Mouse (Mus musculus): ENCODE measurements around the gene Rtn4rl2. TPM values are rescaled to one million over a fixed set of nuclear protein-coding genes. Genes with fewer than 3 reads are reported as not detected.

The Rtn4rl2 gene
- polyA plus RNA-seq, 1 experiment from 2014 or later = 2.6 TPM

DNA sequence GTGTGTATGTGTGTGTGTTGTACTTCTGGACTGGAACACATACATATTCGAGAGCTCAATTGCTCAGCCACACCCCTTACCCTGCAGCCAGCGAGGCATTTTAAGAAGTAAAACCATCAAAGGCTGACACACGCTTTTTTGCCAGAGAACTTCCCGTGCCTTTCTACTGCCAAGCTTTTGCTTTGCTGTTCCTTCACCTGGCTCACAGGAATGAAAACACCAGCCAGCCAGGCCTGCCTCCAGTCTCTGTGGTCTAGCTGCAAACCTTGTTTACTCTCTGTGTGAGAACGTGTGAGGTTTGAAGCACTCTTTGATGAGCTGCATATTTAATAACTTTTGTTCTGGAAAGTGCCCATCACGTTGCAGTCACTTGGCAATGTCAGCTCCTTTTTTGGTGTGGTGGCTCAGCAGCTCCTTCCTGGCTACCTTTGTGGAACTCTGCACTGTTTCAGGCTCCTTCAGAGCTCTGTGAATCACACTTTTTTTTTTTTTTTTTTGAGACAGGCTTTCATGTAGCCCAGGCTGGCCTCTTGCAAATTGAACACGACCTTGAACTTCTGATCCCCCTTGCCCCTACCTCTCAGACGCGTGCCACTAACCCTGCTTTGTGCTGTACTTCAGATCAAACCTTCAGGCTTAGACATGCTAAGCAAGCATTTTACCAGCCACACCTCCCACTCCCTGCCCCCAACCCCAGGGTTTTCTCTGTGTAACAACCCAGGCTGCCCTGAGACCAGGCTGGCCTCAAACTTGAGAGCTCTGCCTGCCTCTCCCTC is 48.5 kb downstream of the Rtn4rl2 start:
- Histone ChIP-seq H3K9me3 (no peaks in the 10 kb centered on the region), H3K27ac (replicated peaks) (no peak overlapping the region), H3K4me3 (peak overlapping the region; percentile 85), H3K4me1 (peaks cover 50% of the 10 kb centered on the region), H3K27me3 (replicated peaks; ENCODE audit: low read depth, poor library complexity, severe bottlenecking) (peaks cover 23% of the 10 kb centered on the region), H3K36me3 (replicated peaks) (no peaks in the 10 kb centered on the region)
- DNase-seq (ENCODE audit: low spot score) = no peak
- WGBS = 32% methylated on average over 9 of the region's 9 CpGs

DNA sequence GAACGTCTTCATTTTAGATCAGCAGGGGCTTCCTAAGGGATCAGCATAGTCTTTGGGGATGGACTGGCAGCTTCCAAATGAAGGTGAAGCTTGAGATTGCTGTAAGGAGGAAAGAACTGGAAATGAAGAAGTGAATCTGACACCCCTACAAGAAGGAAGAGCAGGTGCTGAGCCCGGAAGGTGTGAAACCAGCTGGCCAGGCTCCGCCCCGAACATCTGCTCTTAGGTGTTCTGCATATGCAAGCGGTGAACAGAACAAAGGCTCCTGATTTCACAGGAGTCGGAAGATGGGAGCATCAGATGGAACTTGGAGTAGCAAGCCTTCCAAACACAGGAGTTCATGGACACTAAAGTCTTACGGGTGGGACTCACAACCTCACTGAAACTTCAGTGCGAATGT is 49.4 kb downstream of the Rtn4rl2 start:
- WGBS = 69% methylated on average over 8 of the region's 8 CpGs

DNA sequence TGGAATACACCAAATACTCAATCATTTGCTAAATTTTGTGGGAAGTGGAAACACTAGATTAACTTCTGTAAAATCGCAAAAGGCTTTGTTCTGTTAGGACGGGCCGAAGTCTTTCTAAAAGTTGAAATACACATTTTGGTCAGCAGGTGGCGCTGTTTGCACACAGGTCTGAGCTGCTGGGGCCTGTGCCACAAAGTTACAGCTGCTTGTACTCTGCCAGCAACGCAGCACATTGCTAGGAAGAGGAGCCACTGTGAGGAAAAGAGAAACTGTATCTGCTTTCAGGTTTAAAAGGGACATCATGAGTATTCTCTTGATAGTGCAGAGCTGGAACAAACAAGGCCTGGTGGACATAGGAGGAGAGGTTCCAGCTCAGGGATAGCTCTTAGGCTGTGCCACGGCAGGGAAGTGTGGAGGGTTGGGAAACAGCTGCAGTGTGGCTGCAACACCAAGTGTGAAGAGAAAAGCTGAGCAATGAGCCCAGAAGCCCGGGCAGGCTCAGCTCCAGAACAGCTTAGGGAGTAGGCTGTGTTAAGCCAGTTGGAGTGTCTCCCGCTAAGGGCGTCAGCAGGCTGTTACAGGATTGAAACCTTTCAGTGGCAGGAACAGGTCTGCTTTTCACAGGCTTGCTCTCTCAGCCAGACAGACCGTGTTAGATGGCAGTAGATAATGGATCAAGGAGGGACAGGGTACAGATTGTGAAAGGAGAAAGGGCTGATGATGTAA is 54.7 kb downstream of the Rtn4rl2 start:
- WGBS = 39% methylated on average over 10 of the region's 10 CpGs
- peaks cover 14% of the 10 kb centered on the region for H3K4me1 ChIP-seq
- H3K27me3 ChIP-seq (replicated peaks; ENCODE audit: low read depth, poor library complexity, severe bottlenecking) = peaks cover 5% of the 10 kb centered on the region; the same call in 1 of the 2 replicates
- H3K9me3 ChIP-seq = no peaks in the 10 kb centered on the region
- H3K4me3 ChIP-seq = no peak overlapping the region
- peak; percentile 85 for DNase-seq (ENCODE audit: low spot score)
- no peak overlapping the region for H3K27ac ChIP-seq (replicated peaks)
- peaks cover 29% of the 10 kb centered on the region for H3K36me3 ChIP-seq (replicated peaks)

More for the DNA sequence above, 49.4 kb downstream of the Rtn4rl2 start:
- Histone ChIP-seq H3K9me3 (no peaks in the 10 kb centered on the region), H3K27ac (replicated peaks) (no peak overlapping the region), H3K27me3 (replicated peaks; ENCODE audit: low read depth, poor library complexity, severe bottlenecking) (peaks cover 23% of the 10 kb centered on the region), H3K4me1 (peaks cover 47% of the 10 kb centered on the region), H3K4me3 (no peak overlapping the region), H3K36me3 (replicated peaks) (no peaks in the 10 kb centered on the region)
- DNase-seq (ENCODE audit: low spot score) = no peak

DNA sequence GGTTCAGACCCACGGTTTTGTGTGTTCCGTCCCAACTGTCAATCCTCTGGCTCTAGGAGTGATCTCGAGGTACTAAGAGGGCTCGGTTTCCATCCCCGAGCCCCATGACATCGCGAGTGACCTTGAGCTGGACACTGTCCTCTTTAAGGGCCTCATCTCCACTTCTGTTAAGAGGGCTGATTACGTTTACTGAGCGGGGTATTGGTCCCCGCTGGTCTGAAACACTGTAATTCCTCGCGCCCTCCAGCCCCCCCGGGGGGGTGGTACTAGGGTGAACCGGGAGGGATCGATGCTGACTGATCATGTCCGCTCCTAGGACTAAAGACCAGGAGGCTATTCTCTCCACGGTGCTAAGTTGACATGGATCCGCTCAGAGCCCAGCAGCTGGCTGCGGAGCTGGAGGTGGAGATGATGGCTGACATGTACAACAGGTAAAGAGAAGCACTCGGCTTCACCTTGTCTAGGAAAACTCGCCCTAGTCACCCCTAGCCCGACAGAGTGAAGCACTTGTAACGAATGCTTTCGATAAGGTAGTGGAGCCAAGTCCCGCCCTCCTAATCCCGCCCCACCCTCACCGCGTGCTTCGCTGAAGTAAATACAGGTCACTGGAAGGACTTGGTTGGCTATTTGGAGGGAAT is 59.1 kb downstream of the Rtn4rl2 start:
- peaks cover 31% of the 10 kb centered on the region for H3K4me1 ChIP-seq
- peak overlapping the region; percentile 80 for H3K27ac ChIP-seq (replicated peaks)
- H3K27me3 ChIP-seq (replicated peaks; ENCODE audit: low read depth, poor library complexity, severe bottlenecking) = no peaks in the 10 kb centered on the region
- peak overlapping the region; percentile 93 for H3K4me3 ChIP-seq
- no peaks in the 10 kb centered on the region for H3K9me3 ChIP-seq
- peak; percentile 37 for DNase-seq (ENCODE audit: low spot score)
- peaks cover 29% of the 10 kb centered on the region for H3K36me3 ChIP-seq (replicated peaks)
- WGBS = under 1% methylated on average over 29 of the region's 29 CpGs

DNA sequence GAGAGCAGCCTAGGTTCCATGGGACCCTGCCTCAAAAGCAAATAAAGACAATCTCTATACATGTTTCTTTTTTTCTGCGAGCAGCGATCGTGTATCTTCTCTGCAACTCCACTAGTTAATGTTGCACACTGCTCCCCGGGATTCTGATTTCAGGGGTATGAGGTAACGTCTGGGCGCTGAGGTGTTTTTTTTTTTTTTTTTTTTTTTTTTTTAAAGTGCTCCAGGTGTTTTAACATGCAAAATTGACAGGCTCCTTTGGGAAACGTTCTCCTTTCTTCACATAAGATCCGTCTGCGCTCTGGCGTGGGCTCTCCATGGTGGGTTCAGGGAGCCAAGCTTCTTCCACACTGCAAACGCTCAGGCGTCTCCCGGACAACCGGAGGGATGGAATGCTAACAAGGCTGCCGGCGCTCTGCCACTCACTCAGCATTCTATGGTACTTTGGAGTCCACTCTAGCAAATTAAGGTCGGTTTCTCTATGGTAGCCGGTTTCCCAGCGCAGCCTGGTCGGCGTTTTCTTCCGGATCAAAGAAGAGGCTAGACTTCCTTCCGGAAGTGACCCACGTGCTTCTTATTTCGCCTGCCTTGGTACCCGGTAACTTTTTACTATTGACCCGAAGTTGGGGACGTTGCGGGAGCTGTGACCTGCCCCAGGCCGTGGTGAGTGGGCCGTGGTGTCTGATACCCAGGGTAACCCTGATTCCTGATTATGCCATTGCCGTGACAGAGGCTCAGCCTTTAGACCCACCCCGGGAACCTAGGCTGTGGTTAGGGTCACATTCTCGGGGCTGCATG is 59.8 kb downstream of the Rtn4rl2 start, which contains the start of gene Timm10:
Gene Timm10 (plus strand): TSS at position 510 of the 795 bp plus-strand sequence.
- peak within 1 kb of the TSS; percentile 80 for H3K27ac ChIP-seq (replicated peaks)
- no peaks in the 10 kb centered on the region for H3K27me3 ChIP-seq (replicated peaks; ENCODE audit: low read depth, poor library complexity, severe bottlenecking)
- WGBS = under 1% methylated on average over 34 of the region's 34 CpGs
- H3K36me3 ChIP-seq (replicated peaks) = peaks cover 29% of the 10 kb centered on the region
- peak within 1 kb of the TSS; percentile 93 for H3K4me3 ChIP-seq
- DNase-seq (ENCODE audit: low spot score) = peak; percentile 92
- H3K9me3 ChIP-seq = no peaks in the 10 kb centered on the region
- H3K4me1 ChIP-seq = peaks cover 32% of the 10 kb centered on the region

DNA sequence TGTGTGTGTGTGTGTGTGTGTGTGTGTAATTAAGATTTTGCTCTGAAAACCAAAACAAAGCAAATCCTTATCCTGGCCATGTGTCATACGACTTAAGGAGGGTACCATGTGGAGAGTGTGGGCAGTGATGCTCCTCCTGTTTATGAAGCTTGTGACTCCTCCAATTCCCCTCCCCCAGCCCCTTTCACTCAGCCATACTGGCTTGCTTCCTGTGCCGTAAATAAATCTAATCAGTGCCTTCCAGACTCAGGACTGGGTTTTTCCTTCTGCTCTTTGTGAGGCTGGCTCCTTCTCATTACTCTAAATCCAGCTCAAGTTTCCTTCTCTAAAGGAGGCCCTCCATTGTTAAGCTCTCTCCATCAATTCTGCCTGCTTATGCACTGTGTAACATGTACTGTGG is 63.3 kb downstream of the Rtn4rl2 start:
- peaks cover under 1% of the 10 kb centered on the region; the same call in 1 of the 2 replicates for H3K36me3 ChIP-seq (replicated peaks)
- H3K9me3 ChIP-seq = no peaks in the 10 kb centered on the region
- 42% methylated on average over 2 of the region's 2 CpGs for WGBS
- peaks cover 9% of the 10 kb centered on the region for H3K27me3 ChIP-seq (replicated peaks; ENCODE audit: low read depth, poor library complexity, severe bottlenecking)
- no peak overlapping the region for H3K4me3 ChIP-seq
- H3K27ac ChIP-seq (replicated peaks) = no peak overlapping the region
- peak; percentile 20 for DNase-seq (ENCODE audit: low spot score)
- peaks cover 31% of the 10 kb centered on the region for H3K4me1 ChIP-seq

DNA sequence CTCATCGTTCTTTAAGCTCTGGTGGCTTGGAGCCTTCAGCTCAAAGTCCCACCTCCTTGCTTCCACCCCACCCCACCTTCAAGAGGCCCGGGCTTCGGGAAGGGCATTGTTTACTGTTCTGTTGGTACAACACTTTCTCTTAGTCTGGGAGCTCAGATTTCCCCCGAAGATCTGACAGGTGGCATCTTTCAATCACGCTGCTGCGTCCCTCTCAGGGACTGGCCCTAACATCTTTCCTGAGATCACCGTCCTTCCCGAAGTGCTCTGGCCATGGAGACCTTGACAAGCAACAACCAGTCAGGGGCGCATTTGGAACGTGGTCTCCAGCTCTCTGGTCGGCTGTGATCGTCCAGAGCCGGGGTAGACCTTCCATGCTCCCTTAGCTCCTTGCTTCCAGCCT is 64.0 kb downstream of the Rtn4rl2 start, which contains the start of gene Smtnl1:
Gene Smtnl1 (minus strand): TSS at position 101 of the 400 bp plus-strand sequence.
- Histone ChIP-seq H3K9me3 (no peaks in the 10 kb centered on the region), H3K4me3 (no peak within 1 kb of the TSS), H3K4me1 (peaks cover 24% of the 10 kb centered on the region), H3K27ac (replicated peaks) (no peak within 1 kb of the TSS; the same call in 1 of the 2 replicates), H3K36me3 (replicated peaks) (no peaks in the 10 kb centered on the region), H3K27me3 (replicated peaks; ENCODE audit: low read depth, poor library complexity, severe bottlenecking) (peaks cover 9% of the 10 kb centered on the region)
- DNase-seq (ENCODE audit: low spot score) = no peak
- WGBS = 65% methylated on average over 13 of the region's 13 CpGs

Small RNA genes within 50 kb of the gene (microRNA-seq; reads per million reads assigned to microRNA genes)
- gene Gm24332 = not detected

Other genes with a start within 250 kb of the Rtn4rl2 start
- gene Ctnnd1, start 235.9 kb downstream of the Rtn4rl2 start, polyA plus RNA-seq (2016; fragmentation: Nextera tagmentation; extraction: Ambion mirVana) = 43.3 and 44.3 TPM in 2 replicates
- gene Btbd18, start 227.6 kb downstream of the Rtn4rl2 start, polyA plus RNA-seq (2016; fragmentation: Nextera tagmentation; extraction: Ambion mirVana) = 0.14 and 0.41 TPM in 2 replicates
- gene Selenoh, start 215.9 kb downstream of the Rtn4rl2 start, polyA plus RNA-seq (2016; fragmentation: Nextera tagmentation; extraction: Ambion mirVana) = 505 and 520 TPM in 2 replicates
- not detected in 2 replicates for gene Gm28635, start 208.7 kb downstream of the Rtn4rl2 start, polyA plus RNA-seq (2016; fragmentation: Nextera tagmentation; extraction: Ambion mirVana)
- 45.3 and 46.4 TPM in 2 replicates for gene Med19, start 208.3 kb downstream of the Rtn4rl2 start, polyA plus RNA-seq (2016; fragmentation: Nextera tagmentation; extraction: Ambion mirVana)
- 135 and 137 TPM in 2 replicates for gene Tmx2, start 207.6 kb downstream of the Rtn4rl2 start, polyA plus RNA-seq (2016; fragmentation: Nextera tagmentation; extraction: Ambion mirVana)
- gene Zdhhc5, start 171.5 kb downstream of the Rtn4rl2 start, polyA plus RNA-seq (2016; fragmentation: Nextera tagmentation; extraction: Ambion mirVana) = 30.2 and 31.9 TPM in 2 replicates
- gene Clp1, start 159.4 kb downstream of the Rtn4rl2 start, polyA plus RNA-seq (2016; fragmentation: Nextera tagmentation; extraction: Ambion mirVana) = 53.2 and 53.8 TPM in 2 replicates
- 8.1 and 8.9 TPM in 2 replicates for gene Ypel4, start 152.7 kb downstream of the Rtn4rl2 start, polyA plus RNA-seq (2016; fragmentation: Nextera tagmentation; extraction: Ambion mirVana)
- gene Gm19426, start 143.1 kb downstream of the Rtn4rl2 start, polyA plus RNA-seq (2016; fragmentation: Nextera tagmentation; extraction: Ambion mirVana) = 8.0 and 9.5 TPM in 2 replicates
- gene Serping1, start 111.3 kb downstream of the Rtn4rl2 start, polyA plus RNA-seq (2016; fragmentation: Nextera tagmentation; extraction: Ambion mirVana) = 16.6 and 18.7 TPM in 2 replicates
- gene Ube2l6, start 87.9 kb downstream of the Rtn4rl2 start, polyA plus RNA-seq (2016; fragmentation: Nextera tagmentation; extraction: Ambion mirVana) = 22.7 and 25.8 TPM in 2 replicates
- 0.21 and 0.27 TPM in 2 replicates for gene Smtnl1, start 64.1 kb downstream of the Rtn4rl2 start, polyA plus RNA-seq (2016; fragmentation: Nextera tagmentation; extraction: Ambion mirVana)
- gene Timm10, start 59.7 kb downstream of the Rtn4rl2 start, polyA plus RNA-seq (2016; fragmentation: Nextera tagmentation; extraction: Ambion mirVana) = 64.9 and 65.8 TPM in 2 replicates
- 30.4 and 35.4 TPM in 2 replicates for gene Slc43a1, start 47.9 kb downstream of the Rtn4rl2 start, polyA plus RNA-seq (2016; fragmentation: Nextera tagmentation; extraction: Ambion mirVana)
- gene Slc43a3, start 49.9 kb upstream of the Rtn4rl2 start, polyA plus RNA-seq (2016; fragmentation: Nextera tagmentation; extraction: Ambion mirVana) = 29.5 and 30.8 TPM in 2 replicates
- gene Prg2, start 93.8 kb upstream of the Rtn4rl2 start, polyA plus RNA-seq (2016; fragmentation: Nextera tagmentation; extraction: Ambion mirVana) = 0.30 TPM in 1 of 2 replicates, not detected in the other
- not detected in 2 replicates for gene Prg3, start 101.5 kb upstream of the Rtn4rl2 start, polyA plus RNA-seq (2016; fragmentation: Nextera tagmentation; extraction: Ambion mirVana)
- gene Ssrp1, start 150.5 kb upstream of the Rtn4rl2 start, polyA plus RNA-seq (2016; fragmentation: Nextera tagmentation; extraction: Ambion mirVana) = 419 and 425 TPM in 2 replicates
- 10.0 and 11.5 TPM in 2 replicates for gene P2rx3, start 150.8 kb upstream of the Rtn4rl2 start, polyA plus RNA-seq (2016; fragmentation: Nextera tagmentation; extraction: Ambion mirVana)
- 31.5 and 33.1 TPM in 2 replicates for gene Tnks1bp1, start 161.3 kb upstream of the Rtn4rl2 start, polyA plus RNA-seq (2016; fragmentation: Nextera tagmentation; extraction: Ambion mirVana)
- gene Aplnr, start 249.5 kb upstream of the Rtn4rl2 start, polyA plus RNA-seq (2016; fragmentation: Nextera tagmentation; extraction: Ambion mirVana) = 40.2 and 42.2 TPM in 2 replicates